Mouse (Mus musculus) cortical plate, adult 2 months (tissue): Measurements from ENCODE around the gene Sema5a.

ENCODE experiments used
- CTCF ChIP-seq: fragments of 200-500 bp; IDR thresholded peaks from 2 replicates; pipeline ENCODE4 v1.5.1; 2011; ENCODE audit warnings: mild to moderate bottlenecking, control low read depth, low read length; ENCODE audit not compliant: insufficient read depth; ENCODE audit errors: extremely low read depth
- POLR2A ChIP-seq: fragments of 200-500 bp; IDR thresholded peaks from 2 replicates; pipeline ENCODE4 v1.6.1; 2011; ENCODE audit warnings: mild to moderate bottlenecking, low read length, control low read depth; ENCODE audit not compliant: insufficient read depth; ENCODE audit errors: extremely low read depth

- TF ChIP-seq POLR2A (no peak), CTCF (no peak)
Observed at GRCm38 (mm10) chr15:32284688-32285087, 40.1 kb downstream of the Sema5a start.
